Mouse (Mus musculus): ENCODE data around the gene Itgb1bp2. TPM values are rescaled to one million over a fixed set of nuclear protein-coding genes. Genes with fewer than 3 reads are reported as not detected.
A peak's percentile ranks its signal among the peaks of the same experiment; 100 is the strongest.

Gene Itgb1bp2
- polyA plus RNA-seq (2012; rRNA removed) (55.3 and 70.9 TPM in 2 replicates), polyA plus RNA-seq (2014; fragmentation: Nextera tagmentation; extraction: Ambion mirVana) (35.2 and 47.0 TPM in 2 replicates)

GRCm38 (mm10) chrX:101448886-101449475 is at the start of gene Itgb1bp2:
Itgb1bp2 (plus strand) TSS chrX:101449088.
- Histone ChIP-seq H3K4me1 (ENCODE audit: control insufficient read depth, insufficient read depth, low read length) (no peaks in the 10 kb centered on the region), H3K27ac (replicated peaks; ENCODE audit: low read depth, low read length) (no peak within 1 kb of the TSS), H3K27me3 (ENCODE audit: control insufficient read depth, insufficient read depth, low read length) (no peaks in the 10 kb centered on the region), H3K9ac (ENCODE audit: low read depth, low read length, severe bottlenecking) (no peak within 1 kb of the TSS), H3K9me3 (ENCODE audit: control insufficient read depth, low read length) (no peaks in the 10 kb centered on the region), H3K4me3 (replicated peaks; ENCODE audit: low read length) (no peak within 1 kb of the TSS), H3K36me3 (ENCODE audit: control insufficient read depth, insufficient read depth, low read length) (peaks cover 54% of the 10 kb centered on the region), H3K4me2 (replicated peaks; ENCODE audit: low read depth, low read length, severe bottlenecking) (no peak within 1 kb of the TSS)
- ATAC-seq (ENCODE audit: low FRiP score, low read depth) (peak; percentile 46; the same call in 1 of the 2 replicates), DNase-seq (ENCODE audit: low spot score) (no peak)
- TF ChIP-seq POLR2A (IDR thresholded peaks at IDR 0.05; ENCODE audit: borderline replicate concordance, extremely low read depth, insufficient read depth, insufficient read length): no peak
- WGBS: 73% methylated on average over 4 of the region's 4 CpGs

GRCm38 (mm10) chrX:101418946-101419724 is 29.8 kb upstream of the Itgb1bp2 start:
- Histone ChIP-seq H3K9ac (ENCODE audit: low read depth, low read length, severe bottlenecking) (peak overlapping the region; percentile 70), H3K36me3 (ENCODE audit: control insufficient read depth, insufficient read depth, low read length) (peaks cover 6% of the 10 kb centered on the region), H3K4me2 (replicated peaks; ENCODE audit: low read depth, low read length, severe bottlenecking) (peak overlapping the region; percentile 60), H3K27ac (replicated peaks; ENCODE audit: low read depth, low read length) (peak overlapping the region; percentile 70), H3K4me3 (replicated peaks; ENCODE audit: low read length) (peak overlapping the region; percentile 57), H3K9me3 (ENCODE audit: control insufficient read depth, low read length) (no peaks in the 10 kb centered on the region), H3K27me3 (ENCODE audit: control insufficient read depth, insufficient read depth, low read length) (no peaks in the 10 kb centered on the region), H3K4me1 (ENCODE audit: control insufficient read depth, insufficient read depth, low read length) (no peaks in the 10 kb centered on the region)
- peak; percentile 20; the same call in 1 of the 2 replicates for ATAC-seq (ENCODE audit: low FRiP score, low read depth)
- WGBS: 25% methylated on average over 35 of the region's 36 CpGs
- no peak for TF ChIP-seq POLR2A (IDR thresholded peaks at IDR 0.05; ENCODE audit: borderline replicate concordance, extremely low read depth, insufficient read depth, insufficient read length)
- DNase-seq (ENCODE audit: low spot score): peak; percentile 8

- Histone ChIP-seq H3K4me1 (ENCODE audit: control insufficient read depth, insufficient read depth, low read length) (no peaks in the 10 kb centered on the region), H3K4me3 (replicated peaks; ENCODE audit: low read length) (peak overlapping the region; percentile 57), H3K9me3 (ENCODE audit: control insufficient read depth, low read length) (no peaks in the 10 kb centered on the region), H3K9ac (ENCODE audit: low read depth, low read length, severe bottlenecking) (peak overlapping the region; percentile 70), H3K27me3 (ENCODE audit: control insufficient read depth, insufficient read depth, low read length) (no peaks in the 10 kb centered on the region), H3K27ac (replicated peaks; ENCODE audit: low read depth, low read length) (peak overlapping the region; percentile 70), H3K4me2 (replicated peaks; ENCODE audit: low read depth, low read length, severe bottlenecking) (peak overlapping the region; percentile 60), H3K36me3 (ENCODE audit: control insufficient read depth, insufficient read depth, low read length) (peaks cover 6% of the 10 kb centered on the region)
- 21% methylated on average over 43 of the region's 54 CpGs for WGBS
- ATAC-seq (ENCODE audit: low FRiP score, low read depth): peak; percentile 96
- no peak for TF ChIP-seq POLR2A (IDR thresholded peaks at IDR 0.05; ENCODE audit: borderline replicate concordance, extremely low read depth, insufficient read depth, insufficient read length)
- DNase-seq (ENCODE audit: low spot score): peak; percentile 91
Measured at GRCm38 (mm10) chrX:101419725-101420699, 28.9 kb upstream of the Itgb1bp2 start.

- ATAC-seq (ENCODE audit: low FRiP score, low read depth) (no peak), DNase-seq (ENCODE audit: low spot score) (no peak)
- no peak for TF ChIP-seq POLR2A (IDR thresholded peaks at IDR 0.05; ENCODE audit: borderline replicate concordance, extremely low read depth, insufficient read depth, insufficient read length)
- H3K9me3 ChIP-seq (ENCODE audit: control insufficient read depth, low read length): no peaks in the 10 kb centered on the region
- 19% methylated on average over 4 of the region's 4 CpGs for WGBS
- H3K36me3 ChIP-seq (ENCODE audit: control insufficient read depth, insufficient read depth, low read length): peaks cover under 1% of the 10 kb centered on the region; the same call in 1 of the 2 replicates
- no peaks in the 10 kb centered on the region for H3K27me3 ChIP-seq (ENCODE audit: control insufficient read depth, insufficient read depth, low read length)
- H3K4me2 ChIP-seq (replicated peaks; ENCODE audit: low read depth, low read length, severe bottlenecking): peak within 1 kb of the TSS; percentile 50
- H3K27ac ChIP-seq (replicated peaks; ENCODE audit: low read depth, low read length): peak within 1 kb of the TSS; percentile 67
- H3K4me3 ChIP-seq (replicated peaks; ENCODE audit: low read length): peak within 1 kb of the TSS; percentile 57
- H3K9ac ChIP-seq (ENCODE audit: low read depth, low read length, severe bottlenecking): peak within 1 kb of the TSS; percentile 70
- no peaks in the 10 kb centered on the region for H3K4me1 ChIP-seq (ENCODE audit: control insufficient read depth, insufficient read depth, low read length)
Measured at GRCm38 (mm10) chrX:101420700-101421095, 28.2 kb upstream of the Itgb1bp2 start, which contains the start of gene Zmym3. Zmym3 (minus strand) TSS chrX:101420849.

Measured in limb, embryonic 14.5 days (tissue).